Mouse (Mus musculus) CD8-positive naive resting alpha-beta T cell, adult 2 months (primary cell): Measurements from ENCODE around the gene Pou5f1.
A peak's percentile ranks its signal among the peaks of the same experiment; 100 is the strongest.
"Not testable (repeated sequence)": the region's sequence is repeated elsewhere in the genome, so short reads cannot be mapped to it uniquely, and the experiment has no call there.

Experiments used
- DNase-seq, 2 experiments: peaks; one replicate each; pipeline ENCODE4 v3.0.0; 2022; ENCODE audit warnings: low read depth in 2 of 2, low spot score in 2 of 2

The Pou5f1 gene

DNA sequence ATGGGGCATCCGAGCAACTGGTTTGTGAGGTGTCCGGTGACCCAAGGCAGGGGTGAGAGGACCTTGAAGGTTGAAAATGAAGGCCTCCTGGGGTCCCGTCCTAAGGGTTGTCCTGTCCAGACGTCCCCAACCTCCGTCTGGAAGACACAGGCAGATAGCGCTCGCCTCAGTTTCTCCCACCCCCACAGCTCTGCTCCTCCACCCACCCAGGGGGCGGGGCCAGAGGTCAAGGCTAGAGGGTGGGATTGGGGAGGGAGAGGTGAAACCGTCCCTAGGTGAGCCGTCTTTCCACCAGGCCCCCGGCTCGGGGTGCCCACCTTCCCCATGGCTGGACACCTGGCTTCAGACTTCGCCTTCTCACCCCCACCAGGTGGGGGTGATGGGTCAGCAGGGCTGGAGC is at the start of gene Pou5f1:
Gene Pou5f1, plus strand, starts transcription at position 243 of the 400 bp plus-strand sequence.
- no peak for DNase-seq

DNA sequence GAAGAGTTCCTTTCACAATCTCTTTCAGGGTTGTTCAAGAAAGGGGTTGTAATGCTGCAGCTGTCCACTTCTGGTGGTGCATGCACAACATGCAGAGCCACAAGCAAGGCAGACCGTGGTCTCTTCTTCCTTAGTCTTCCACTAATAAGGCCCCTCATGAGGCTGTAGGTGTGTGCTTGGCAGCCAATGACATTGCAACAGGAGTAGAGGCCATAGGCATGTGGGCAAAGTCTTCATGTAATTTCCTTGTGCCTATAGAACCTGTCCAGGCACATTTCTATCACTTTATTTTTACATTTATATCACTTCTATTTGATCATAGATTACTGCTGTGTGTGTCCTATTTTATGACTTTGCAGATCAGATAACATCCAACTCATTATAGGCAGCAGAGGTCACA is 47.6 kb upstream of the Pou5f1 start:
- not testable (repeated sequence) for DNase-seq

DNA sequence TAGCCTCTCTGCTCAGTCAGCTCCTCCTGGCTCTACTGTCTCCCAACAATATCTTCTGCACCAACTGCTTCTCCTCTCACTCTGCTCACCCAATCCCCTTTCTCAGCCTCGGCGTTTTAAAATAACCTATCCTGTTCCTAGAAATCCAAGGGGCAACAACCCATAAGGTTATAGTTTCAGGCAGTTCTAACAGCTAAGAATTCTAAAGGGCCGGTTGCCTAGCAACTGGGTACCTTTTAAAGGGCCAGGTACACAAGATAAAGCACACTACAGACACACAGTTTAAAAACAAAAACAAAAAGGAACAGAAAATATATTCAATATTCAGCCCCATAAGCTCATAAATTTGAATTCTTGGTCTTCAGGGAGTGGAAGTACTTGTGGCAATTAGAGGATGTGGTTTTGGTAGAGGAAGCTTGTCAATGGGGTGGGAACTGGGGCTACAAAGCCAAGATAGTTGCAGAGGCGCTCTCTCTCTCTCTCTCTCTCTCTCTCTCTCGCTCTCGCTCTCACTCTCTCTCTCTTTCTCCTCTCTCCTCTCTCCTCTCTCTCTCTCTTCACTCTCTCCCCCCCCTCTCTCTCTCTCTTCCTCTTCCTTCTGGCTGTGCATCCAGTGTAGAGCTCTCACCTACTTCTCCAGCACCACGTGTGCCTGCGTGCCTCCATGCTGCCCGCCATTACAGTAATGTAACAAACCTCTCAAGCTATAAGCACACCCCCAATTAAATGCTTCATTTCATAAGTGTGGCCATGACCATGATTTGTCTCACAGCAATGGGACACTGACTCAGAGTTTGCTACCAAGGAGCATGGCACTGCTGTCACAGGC is 45.1 kb upstream of the Pou5f1 start:
- DNase-seq, result not testable (repeated sequence)

DNA sequence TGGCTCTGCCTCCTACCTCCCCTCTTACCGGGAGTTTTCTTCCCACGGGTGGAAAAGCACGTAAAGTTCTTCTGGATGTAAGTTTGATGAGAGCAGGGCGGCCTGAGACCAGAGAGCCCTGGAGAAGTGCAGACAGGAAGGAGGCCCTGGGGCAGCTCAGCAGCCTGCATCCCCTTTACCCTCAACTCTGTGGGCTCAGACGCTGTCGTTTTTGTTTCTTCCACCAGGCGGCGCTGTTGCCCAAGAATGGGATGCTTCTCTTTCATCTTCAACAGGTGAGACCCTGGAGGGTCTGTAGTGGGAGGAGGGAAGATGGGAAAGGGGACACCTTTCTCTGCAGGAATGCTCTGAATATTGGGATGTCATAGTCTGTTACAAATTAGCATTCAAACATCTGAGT is 40.2 kb upstream of the Pou5f1 start:
- peak in 1 of 2 experiments; percentile 28 for DNase-seq

DNA sequence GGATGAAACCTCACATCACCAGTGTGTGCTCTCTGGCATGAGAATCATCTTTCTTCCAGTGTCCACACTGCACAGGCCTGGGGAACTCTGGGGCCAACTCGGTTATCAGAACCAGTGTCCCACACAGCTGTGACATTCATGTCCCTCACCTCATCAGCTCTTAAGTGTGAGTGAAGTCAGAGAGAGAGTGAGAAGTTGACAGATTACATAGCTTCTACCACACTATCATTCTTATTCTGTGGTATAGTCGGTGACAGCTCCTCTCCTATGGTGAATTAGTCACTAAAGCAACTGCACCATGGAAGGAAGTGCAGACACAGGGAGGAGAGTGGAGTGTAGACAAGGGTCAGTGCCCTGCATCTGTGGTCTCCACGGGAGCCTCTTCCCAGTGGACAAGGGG is 36.9 kb upstream of the Pou5f1 start:
- not testable (repeated sequence) for DNase-seq

- peak in 1 of 2 experiments; percentile 8 for DNase-seq
Observed at GRCm38 (mm10) chr17:35469842-35470751, 35.7 kb upstream of the Pou5f1 start, which contains the start of gene H2-Q10. TSS of gene H2-Q10 (plus strand) at chr17:35470089.

DNA sequence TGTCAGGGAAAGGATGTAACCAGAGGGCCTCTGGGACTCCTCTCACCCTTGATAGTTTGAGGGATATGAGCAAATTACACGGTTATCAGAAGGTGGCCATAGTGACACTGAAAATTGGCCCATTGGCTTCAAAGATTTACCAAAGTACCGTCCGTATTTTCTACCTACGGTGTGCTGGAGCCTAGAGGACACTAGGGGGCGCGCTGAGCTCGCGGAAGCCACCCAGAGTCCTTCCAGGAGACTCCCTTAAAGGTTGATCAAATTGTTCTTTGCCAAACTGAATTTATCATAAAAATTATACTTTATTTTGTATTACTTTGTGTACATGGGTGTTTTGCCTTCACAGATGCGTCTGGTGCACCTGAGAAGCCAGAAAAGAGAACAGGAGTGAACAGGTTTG is 21.8 kb upstream of the Pou5f1 start:
- peak; percentile 48 to 63 for DNase-seq

GRCm38 (mm10) chr17:35485702-35486101 is 20.1 kb upstream of the Pou5f1 start:
- DNase-seq, result no peak

DNA sequence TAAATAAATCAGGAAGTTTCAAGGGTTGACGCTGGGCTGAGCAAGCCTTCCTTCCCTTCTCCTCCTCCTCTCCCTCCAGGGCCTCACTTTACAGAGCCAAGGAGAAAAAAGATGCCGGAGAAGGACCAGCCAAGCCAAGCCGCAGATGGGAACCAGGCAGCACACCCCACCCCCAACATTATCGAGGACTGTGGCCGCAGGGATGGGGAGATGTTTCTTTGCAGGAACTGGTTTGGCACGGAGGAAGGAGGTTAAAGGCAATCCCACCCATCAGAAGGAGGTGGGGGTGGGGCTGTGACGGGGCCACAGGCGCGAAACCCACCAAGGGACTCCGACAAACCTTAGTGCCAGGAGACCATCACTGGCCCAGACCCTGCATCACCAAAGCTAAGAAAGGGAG is 19.1 kb upstream of the Pou5f1 start:
- no peak for DNase-seq

GRCm38 (mm10) chr17:35488041-35488440 is 17.8 kb upstream of the Pou5f1 start:
- DNase-seq, result no peak

DNA sequence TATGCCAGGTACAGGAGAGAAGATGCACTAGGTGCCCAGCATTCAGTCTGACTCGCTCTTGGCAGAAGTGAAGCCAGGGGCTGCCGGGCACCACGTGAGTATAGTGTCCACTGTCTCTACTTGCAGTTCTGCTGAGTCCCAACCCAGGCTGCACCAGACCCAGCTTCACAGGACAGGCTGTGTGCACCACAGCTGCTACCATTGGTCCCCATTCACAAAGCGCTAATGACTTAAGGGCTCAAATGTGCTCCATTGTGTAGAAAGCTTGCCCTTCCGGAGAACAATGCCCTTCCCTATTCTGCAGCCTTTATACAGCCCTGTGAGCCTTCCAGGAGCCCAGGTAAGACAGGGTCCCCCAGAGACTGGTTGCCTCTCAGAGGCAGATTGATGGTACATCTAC is 15.5 kb upstream of the Pou5f1 start:
- no peak for DNase-seq

GRCm38 (mm10) chr17:35497124-35497523 is 8.7 kb upstream of the Pou5f1 start:
- DNase-seq, result no peak

GRCm38 (mm10) chr17:35502226-35502625 is 3.6 kb upstream of the Pou5f1 start:
- DNase-seq, result no peak

DNA sequence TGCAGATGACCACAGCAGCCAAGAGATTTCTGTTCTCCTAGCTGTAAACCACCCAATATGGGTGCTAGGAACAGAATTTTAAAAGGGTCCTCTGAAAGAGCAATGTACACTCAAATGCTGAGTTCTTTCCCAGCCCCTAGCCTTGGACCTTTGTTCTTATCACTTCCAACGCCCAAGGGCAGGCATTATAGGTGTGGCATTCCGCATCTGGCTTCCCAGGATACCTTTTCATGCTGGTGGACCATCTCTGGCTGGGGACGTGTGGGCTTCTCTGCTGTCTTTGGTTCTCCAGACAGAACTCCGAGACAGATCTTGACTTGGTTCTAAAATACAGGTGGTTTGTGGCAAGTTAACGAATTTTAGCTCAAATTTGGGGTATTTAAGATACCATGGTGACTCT is 3.1 kb upstream of the Pou5f1 start:
- DNase-seq, result no peak

DNA sequence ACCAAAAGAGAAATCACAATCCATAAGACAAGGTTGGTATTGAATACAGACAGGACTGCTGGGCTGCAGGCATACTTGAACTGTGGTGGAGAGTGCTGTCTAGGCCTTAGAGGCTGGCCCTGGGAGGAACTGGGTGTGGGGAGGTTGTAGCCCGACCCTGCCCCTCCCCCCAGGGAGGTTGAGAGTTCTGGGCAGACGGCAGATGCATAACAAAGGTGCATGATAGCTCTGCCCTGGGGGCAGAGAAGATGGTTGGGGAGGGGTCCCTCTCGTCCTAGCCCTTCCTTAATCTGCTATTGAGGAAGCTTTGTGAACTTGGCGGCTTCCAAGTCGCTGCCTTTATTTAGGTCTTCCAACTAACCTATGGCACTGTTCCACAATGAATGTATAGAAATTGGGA is 2.0 kb upstream of the Pou5f1 start:
- DNase-seq, result no peak

DNA sequence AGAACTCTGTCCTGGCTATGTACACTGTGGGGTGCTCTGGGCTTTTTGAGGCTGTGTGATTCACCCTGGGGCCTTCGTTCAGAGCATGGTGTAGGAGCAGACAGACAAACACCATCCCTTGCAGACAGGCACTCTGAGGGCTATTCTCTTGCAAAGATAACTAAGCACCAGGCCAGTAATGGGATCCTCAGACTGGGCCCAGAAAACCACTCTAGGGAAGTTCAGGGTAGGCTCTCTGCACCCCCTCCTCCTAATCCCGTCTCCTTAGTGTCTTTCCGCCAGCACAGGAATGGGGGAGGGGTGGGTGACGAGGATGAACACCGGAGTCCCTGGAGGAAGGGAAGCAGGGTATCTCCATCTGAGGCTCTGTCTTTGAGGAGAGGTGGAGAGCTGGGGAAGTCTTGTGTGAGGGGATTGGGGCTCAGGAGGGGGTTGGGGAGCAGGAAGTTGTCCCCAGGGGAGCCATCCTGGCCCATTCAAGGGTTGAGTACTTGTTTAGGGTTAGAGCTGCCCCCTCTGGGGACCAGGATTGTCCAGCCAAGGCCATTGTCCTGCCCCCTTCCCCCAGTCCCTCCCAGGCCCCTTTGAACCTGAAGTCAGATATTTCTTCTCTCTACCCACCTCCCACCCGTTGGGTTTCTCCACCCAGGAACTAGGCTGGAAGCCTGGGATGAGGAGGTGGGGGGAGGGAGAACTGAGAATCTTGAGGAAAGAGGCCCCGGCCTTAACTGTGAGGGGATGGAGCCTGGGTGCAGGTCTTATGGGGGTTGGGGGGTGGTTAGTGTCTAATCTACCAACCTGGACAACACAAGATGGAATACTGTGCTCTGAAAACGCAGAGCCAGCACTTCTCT is 963 bp upstream of the Pou5f1 start:
- no peak for DNase-seq

DNA sequence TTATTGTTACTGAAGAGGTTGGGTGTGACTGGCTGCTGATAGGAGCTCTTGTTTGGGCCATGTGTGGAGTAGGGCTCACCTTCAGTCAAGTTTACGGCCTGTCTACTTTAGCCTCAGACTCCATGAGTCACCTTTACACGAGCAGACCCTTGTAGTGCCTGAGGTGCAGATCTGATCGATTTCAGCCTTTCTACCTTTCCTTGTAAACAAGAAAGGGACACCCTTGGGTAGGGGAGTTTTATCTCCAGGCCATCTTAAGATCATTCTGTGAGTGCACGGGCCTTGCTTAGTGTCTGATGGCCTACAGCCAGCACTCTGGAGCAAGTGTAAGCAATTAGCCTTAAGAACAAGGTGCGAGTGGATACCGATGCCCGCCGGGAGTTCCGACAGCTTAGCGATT is 1.1 kb downstream of the Pou5f1 start:
- no peak for DNase-seq

- peak in 1 of 2 experiments; percentile 33 for DNase-seq
Observed at GRCm38 (mm10) chr17:35507556-35508260, 1.9 kb downstream of the Pou5f1 start.

DNA sequence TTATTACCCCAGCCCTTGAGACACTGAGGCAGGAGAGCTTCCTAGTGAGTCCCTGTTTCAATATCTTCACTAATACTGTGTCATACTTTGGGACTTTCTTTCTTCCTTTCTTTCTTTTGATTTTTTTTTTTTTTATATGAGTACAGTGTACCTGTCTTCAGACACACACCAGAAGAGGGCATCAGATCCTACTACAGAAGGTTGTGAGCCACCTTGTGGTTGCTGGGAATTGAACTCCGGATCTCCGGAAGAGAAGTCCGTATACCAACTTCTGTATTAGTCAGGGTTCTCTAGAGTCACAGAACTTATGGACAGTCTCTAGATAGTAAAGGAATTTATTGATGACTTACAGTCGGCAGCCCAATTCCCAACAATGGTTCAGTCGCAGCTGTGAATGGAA is 2.5 kb downstream of the Pou5f1 start:
- not testable (repeated sequence) for DNase-seq

GRCm38 (mm10) chr17:35509284-35509683 is 3.5 kb downstream of the Pou5f1 start:
- DNase-seq, result peak; percentile 48 to 58
